Comparison of ENCODE assay signal across 30 mouse cellular contexts in genomic region chr1:26636051-26636450, GRCm38 (mm10). TPM values are rescaled to one million over a fixed set of nuclear protein-coding genes. Genes with fewer than 3 reads are reported as not detected.
DNase-seq lines count a peak whose midpoint lies in the region; ATAC-seq and TF ChIP-seq lines count a peak whose summit lies in the region.
"Had no signal": no experiment of that assay in that cellular context is flagged by ENCODE, and none has a peak within 500 bp of the region (broad histone marks: within the 10 kb centered on the region; RNA-seq: fewer than 3 reads in every experiment).

No protein-coding gene starts in this region.

- TF ChIP-seq CTCF in kidney, postnatal 0 days (IDR thresholded peaks at IDR 0.05; ENCODE audit: low read depth), result no peak

- DNase-seq in kidney, postnatal 0 days (ENCODE audit: low spot score), result peak; percentile 15
- DNase-seq in kidney, postnatal 14 days, result no peak
- peak; percentile 40 for DNase-seq in retina, embryonic 14.5 days (ENCODE audit: low spot score)
- DNase-seq in adrenal gland, postnatal 36 days, result no peak
- DNase-seq in spleen, postnatal 14 days (ENCODE audit: low spot score in 2 of 2), result no peak
- DNase-seq: adrenal gland, adult 8-10 months; adrenal gland, postnatal 14 days; cerebellum, adult 11 months; cerebellum, adult 18-20 months; cerebellum, adult 8-10 months; cerebellum, adult 9-11 months; cerebellum, postnatal 14 days; cerebellum, postnatal 36 days; embryo, embryonic 11 days had no signal

- no peaks in the 10 kb centered on the region for H3K36me3 ChIP-seq in kidney, postnatal 0 days (ENCODE audit: insufficient read depth, low read length)
- H3K36me3 ChIP-seq: embryonic facial prominence, embryonic 13.5 days; embryonic facial prominence, embryonic 15.5 days; forebrain, embryonic 10.5 days; forebrain, embryonic 12.5 days had no signal

- 65% methylated on average over 5 of the region's 5 CpGs for WGBS in kidney, postnatal 0 days

- H3K4me1 ChIP-seq in kidney, postnatal 0 days (replicated peaks; ENCODE audit: insufficient read depth, low read length), result no peaks in the 10 kb centered on the region
- H3K4me1 ChIP-seq: embryonic facial prominence, embryonic 13.5 days; embryonic facial prominence, embryonic 15.5 days; forebrain, embryonic 12.5 days had no signal

- H3K4me3 ChIP-seq in kidney, postnatal 0 days (replicated peaks; ENCODE audit: low read depth, low read length), result no peak overlapping the region
- H3K4me3 ChIP-seq: embryonic facial prominence, embryonic 13.5 days; embryonic facial prominence, embryonic 15.5 days; erythroblast, embryonic 14.5 days; forebrain, embryonic 10.5 days; forebrain, embryonic 12.5 days had no signal

- no peak for ATAC-seq in kidney, postnatal 0 days (replicated peaks; ENCODE audit: low FRiP score, low read depth)
- ATAC-seq: activated CD4-positive, CD25-positive, alpha-beta regulatory T cell, adult 4 months; forebrain, embryonic 14.5 days; forebrain, embryonic 16.5 days; Patski had no signal

- no peak overlapping the region for H3K27ac ChIP-seq in kidney, postnatal 0 days
- H3K27ac ChIP-seq: embryonic facial prominence, embryonic 13.5 days; embryonic facial prominence, embryonic 15.5 days; forebrain, embryonic 10.5 days; forebrain, embryonic 12.5 days had no signal

- no peak overlapping the region for H3K4me2 ChIP-seq in kidney, postnatal 0 days (ENCODE audit: low read length)
- H3K4me2 ChIP-seq: embryonic facial prominence, embryonic 13.5 days; embryonic facial prominence, embryonic 15.5 days; forebrain, embryonic 12.5 days had no signal

- no peak overlapping the region for H3K9ac ChIP-seq in kidney, postnatal 0 days (ENCODE audit: low read depth, low read length)
- H3K9ac ChIP-seq: embryonic facial prominence, embryonic 13.5 days; embryonic facial prominence, embryonic 15.5 days; forebrain, embryonic 12.5 days had no signal

- no peaks in the 10 kb centered on the region for H3K27me3 ChIP-seq in kidney, postnatal 0 days (ENCODE audit: insufficient read depth, low read length)
- H3K27me3 ChIP-seq: embryonic facial prominence, embryonic 13.5 days; embryonic facial prominence, embryonic 15.5 days; forebrain, embryonic 12.5 days had no signal

- no peaks in the 10 kb centered on the region for H3K9me3 ChIP-seq in kidney, postnatal 0 days (replicated peaks; ENCODE audit: low read length)
- H3K9me3 ChIP-seq: embryonic facial prominence, embryonic 13.5 days; embryonic facial prominence, embryonic 15.5 days; forebrain, embryonic 10.5 days; forebrain, embryonic 12.5 days had no signal

RNA-seq across cellular contexts. Expression of gene 4931408C20Rik, which starts 51.2 kb away (rescaled TPM):
- polyA plus RNA-seq in kidney, postnatal 0 days (2015; fragmentation: Nextera tagmentation; extraction: Ambion mirVana), result not detected in 2 replicates
- not detected for total RNA-seq in adrenal gland, postnatal 36 days (2021)
- total RNA-seq: adrenal gland, adult 18-20 months; adrenal gland, adult 8-10 months; adrenal gland, postnatal 14 days; adrenal gland, postnatal 4 days; ES-E14; MEL had no signal
- polyA plus RNA-seq: activated CD4-positive, CD25-positive, alpha-beta regulatory T cell, adult 4 months; brain, embryonic 14.5 days; C2C12; embryonic facial prominence, embryonic 11.5 days; embryonic facial prominence, embryonic 13.5 days; embryonic facial prominence, embryonic 15.5 days; erythroblast, embryonic 14.5 days; forebrain, embryonic 10.5 days; forebrain, embryonic 12.5 days; forebrain, embryonic 14.5 days; forebrain, embryonic 16.5 days; Patski had no signal

Comparison
In these comparisons a context has a peak if more than half of its experiments do, and no peak if none do; other contexts are left out.
1. DNase-seq: peak in kidney, postnatal 0 days (single experiment) and retina, embryonic 14.5 days (single experiment); none in kidney, postnatal 14 days (single experiment), adrenal gland, postnatal 36 days (0 of 2) and spleen, postnatal 14 days (0 of 2).